Mouse (Mus musculus): ENCODE results near the gene Serpinb3a. TPM values are rescaled to one million over a fixed set of nuclear protein-coding genes. Genes with fewer than 3 reads are reported as not detected.
"Not testable (repeated sequence)": the region's sequence is repeated elsewhere in the genome, so short reads cannot be mapped to it uniquely, and the experiment has no call there.

Gene Serpinb3a
- total RNA-seq (2022) = not detected

DNA sequence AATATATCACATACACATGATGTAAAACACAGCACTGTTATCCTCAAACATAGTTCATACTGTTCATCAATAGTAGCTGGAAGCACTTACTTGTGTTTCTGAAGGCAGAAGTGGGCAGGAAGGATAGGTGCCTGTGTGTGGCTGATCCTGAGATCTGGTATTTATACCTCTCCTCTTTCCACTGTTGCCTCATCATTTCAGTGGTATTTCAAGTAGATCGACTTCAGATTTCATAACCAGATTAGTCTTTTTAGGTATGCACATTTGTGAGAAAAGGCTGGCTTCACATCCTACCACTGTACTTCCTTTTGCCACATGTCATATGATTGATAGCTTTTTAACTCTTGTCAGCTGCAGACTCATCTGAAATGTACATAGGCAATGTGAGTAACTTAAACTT lies at the start of gene Serpinb3a:
Gene Serpinb3a, minus strand, starts transcription at position 101 of the 400 bp plus-strand sequence.
- no peak for DNase-seq

DNA sequence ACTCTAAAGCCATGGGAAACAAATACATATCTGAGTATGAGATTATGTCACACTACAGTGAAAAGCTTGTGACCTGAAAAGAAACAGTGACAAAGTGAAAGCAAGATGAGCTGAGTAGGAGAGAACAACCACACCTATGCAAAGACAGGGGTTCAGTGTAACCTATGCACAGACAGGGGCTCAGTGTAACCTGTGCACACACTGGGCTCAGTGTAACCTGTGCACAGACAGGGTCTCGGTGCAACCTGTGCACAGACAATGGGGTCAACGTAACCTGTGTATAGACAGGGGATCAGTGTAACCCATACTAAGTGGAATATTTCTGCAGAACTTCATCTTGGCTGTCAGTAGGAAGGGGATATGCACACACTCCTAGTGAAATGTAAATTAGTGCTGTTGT lies 46.3 kb upstream of the Serpinb3a start:
- DNase-seq = no peak

- no peak for DNase-seq
Observed at GRCm38 (mm10) chr1:107083406-107083805, 31.3 kb upstream of the Serpinb3a start, which contains the start of gene Serpinb3d. Serpinb3d (minus strand) TSS chr1:107083506.

GRCm38 (mm10) chr1:107034236-107034635 lies 17.9 kb downstream of the Serpinb3a start:
- DNase-seq = not testable (repeated sequence)

- no peak for DNase-seq
Observed at GRCm38 (mm10) chr1:107025886-107026285, 26.2 kb downstream of the Serpinb3a start.

- no peak for DNase-seq
Observed at GRCm38 (mm10) chr1:107015210-107015609, 36.9 kb downstream of the Serpinb3a start.

DNA sequence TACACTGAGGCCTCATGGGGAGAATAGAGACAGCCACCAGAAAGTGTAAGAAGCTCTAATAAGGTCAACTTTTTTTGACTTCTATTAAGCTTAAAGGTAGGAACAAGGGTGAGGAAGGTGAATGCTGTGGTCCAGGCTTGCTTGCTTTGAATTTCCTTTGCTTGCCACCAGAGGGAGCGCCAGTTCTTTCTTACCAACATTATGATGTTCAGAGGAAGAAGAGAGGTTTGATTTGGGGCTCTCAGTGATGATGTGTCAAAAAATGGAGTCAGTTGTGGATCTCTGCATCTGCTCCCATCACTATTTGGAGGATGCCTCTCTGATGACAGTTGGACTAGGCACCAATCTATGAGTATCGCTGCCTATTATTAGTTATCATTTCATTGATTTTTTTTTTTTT lies 37.6 kb downstream of the Serpinb3a start:
- no peak for DNase-seq

DNA sequence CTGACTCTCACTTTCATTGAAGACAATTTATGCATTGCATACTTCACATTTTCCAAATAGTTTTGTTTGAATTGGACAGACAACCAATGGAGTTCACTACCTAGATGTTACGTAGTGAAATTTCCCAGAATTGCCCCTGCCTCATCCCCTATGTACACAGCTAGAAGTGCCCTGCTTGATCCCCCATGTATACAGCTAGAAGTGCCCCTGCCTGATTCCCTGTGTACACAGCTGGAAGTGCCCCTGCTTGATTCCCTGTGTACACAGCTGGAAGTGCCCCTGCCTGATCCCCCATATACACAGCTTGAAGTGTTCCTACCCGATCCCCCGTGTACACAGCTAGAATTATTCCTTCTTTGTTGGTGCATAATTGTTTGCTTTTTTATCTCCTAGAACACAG lies 45.8 kb downstream of the Serpinb3a start:
- DNase-seq = no peak

GRCm38 (mm10) chr1:107001754-107002153 lies 50.3 kb downstream of the Serpinb3a start:
- no peak for DNase-seq

DNA sequence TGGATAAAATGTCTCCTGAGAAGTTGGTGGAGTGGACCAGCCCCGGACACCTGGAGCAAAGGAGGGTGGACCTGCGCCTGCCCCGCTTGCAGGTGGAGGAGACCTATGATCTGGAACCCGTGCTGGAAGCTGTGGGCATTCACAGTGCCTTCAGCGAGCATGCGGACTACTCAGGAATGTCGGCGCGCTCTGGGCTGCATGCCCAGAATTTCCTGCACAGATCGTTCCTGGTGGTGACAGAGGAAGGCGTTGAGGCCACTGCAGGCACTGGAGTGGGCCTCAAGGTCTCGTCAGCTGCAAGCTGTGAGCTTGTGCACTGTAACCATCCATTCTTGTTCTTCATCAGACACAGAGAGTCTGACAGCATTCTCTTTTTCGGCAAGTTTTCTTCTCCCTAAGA lies 51.7 kb downstream of the Serpinb3a start:
- peak; percentile 23 for DNase-seq

Other genes with a start within 250 kb of the Serpinb3a start
- not detected for gene Serpinb5, start 191.1 kb downstream of the Serpinb3a start, total RNA-seq (2022)
- not detected for gene Serpinb12, start 117.9 kb downstream of the Serpinb3a start, total RNA-seq (2022)
- under 1 TPM in 3 of 4 experiments, not detected in 1; 0.15 to 0.46 (median 0.31) TPM for gene Serpinb13, start 71.3 kb downstream of the Serpinb3a start, total RNA-seq (2022)
- gene Serpinb3d, start 31.2 kb upstream of the Serpinb3a start, total RNA-seq (2022) = not detected
- not detected for gene Serpinb3b, start 226.1 kb upstream of the Serpinb3a start, total RNA-seq (2022)
- gene Serpinb3c, start 226.1 kb upstream of the Serpinb3a start, total RNA-seq (2022) = not detected